Mouse (Mus musculus) stomach, postnatal 0 days (tissue): ENCODE data around the gene Kidins220.

Experiments used
- CTCF ChIP-seq: IDR thresholded peaks from 2 replicates; pipeline ENCODE4 v1.5.1; 2016; ENCODE audit warnings: antibody characterized with exemption, low read depth, mild to moderate bottlenecking, moderate library complexity
- EP300 ChIP-seq: optimal IDR thresholded peaks from 2 replicates; pipeline ENCODE3; 2016; ENCODE audit warnings: antibody characterized with exemption

- TF ChIP-seq CTCF (no peak), EP300 (no peak)
Measured at GRCm38 (mm10) chr12:24944597-24944996, 30.1 kb upstream of the Kidins220 start.
